Mouse (Mus musculus): ENCODE results near the gene Osgepl1. TPM values are rescaled to one million over a fixed set of nuclear protein-coding genes. Genes with fewer than 3 reads are reported as not detected.
"Not testable (repeated sequence)": the region's sequence is repeated elsewhere in the genome, so short reads cannot be mapped to it uniquely, and the experiment has no call there.

The Osgepl1 gene
- total and polyA plus RNA-seq, 2 experiments, result 6.0 to 25.4 TPM

DNA sequence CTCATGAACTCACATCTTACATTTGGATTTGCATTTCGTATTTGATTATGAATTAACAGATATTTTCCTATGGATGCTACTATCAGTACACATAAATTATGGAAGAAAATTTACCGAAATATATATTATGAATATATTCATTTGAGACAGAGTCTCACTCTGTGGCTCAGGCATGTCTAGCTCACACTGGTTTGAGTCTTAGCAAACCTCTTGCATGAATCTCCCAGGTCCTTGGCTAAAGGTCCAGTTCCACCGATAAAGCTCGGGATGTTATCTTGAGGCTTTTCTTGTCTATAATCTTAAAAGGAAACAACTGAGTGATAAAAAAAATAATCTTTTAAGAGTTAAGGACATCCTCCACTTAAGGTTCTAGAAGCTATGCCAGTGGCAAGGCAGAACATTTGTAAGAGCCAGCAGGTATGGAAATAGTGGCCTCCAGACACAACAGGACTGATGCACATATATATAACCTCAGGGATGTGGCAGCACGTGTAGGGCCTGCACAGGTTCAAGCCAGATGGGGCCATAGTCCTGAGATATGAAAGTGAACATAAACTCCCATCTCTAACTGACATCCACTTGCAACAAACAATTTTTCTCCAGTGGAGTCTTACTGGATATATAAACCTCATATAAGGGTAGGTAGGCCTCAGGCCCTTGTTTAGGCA, 11.5 kb downstream of the Osgepl1 start:
- no peak for TF ChIP-seq POLR2A (IDR thresholded peaks at IDR 0.05; ENCODE audit: extremely low read depth, insufficient read depth, low read length)
- TF ChIP-seq CTCF (IDR thresholded peaks at IDR 0.05; ENCODE audit: low read depth, low read length), result no peak
- DNase-seq (ENCODE audit: extremely low read depth, low read depth, low spot score), result no peak
- Histone ChIP-seq H3K4me3 (ENCODE audit: insufficient read depth, low read depth, low read length) (no peak overlapping the region), H3K9ac (ENCODE audit: low read depth, low read length) (no peak overlapping the region), H3K4me1 (ENCODE audit: control insufficient read depth, insufficient read depth, low read length) (no peaks in the 10 kb centered on the region), H3K79me2 (ENCODE audit: control insufficient read depth, insufficient read depth, low read length) (no peaks in the 10 kb centered on the region), H3K36me3 (ENCODE audit: control insufficient read depth, insufficient read depth, low read length) (peaks cover 16% of the 10 kb centered on the region), H3K27me3 (ENCODE audit: control insufficient read depth, insufficient read depth, low read length) (no peaks in the 10 kb centered on the region), H3K27ac (replicated peaks; ENCODE audit: insufficient read depth, low read depth, low read length) (no peak overlapping the region)
- WGBS, result 90% methylated on average over 5 of the region's 5 CpGs

DNA sequence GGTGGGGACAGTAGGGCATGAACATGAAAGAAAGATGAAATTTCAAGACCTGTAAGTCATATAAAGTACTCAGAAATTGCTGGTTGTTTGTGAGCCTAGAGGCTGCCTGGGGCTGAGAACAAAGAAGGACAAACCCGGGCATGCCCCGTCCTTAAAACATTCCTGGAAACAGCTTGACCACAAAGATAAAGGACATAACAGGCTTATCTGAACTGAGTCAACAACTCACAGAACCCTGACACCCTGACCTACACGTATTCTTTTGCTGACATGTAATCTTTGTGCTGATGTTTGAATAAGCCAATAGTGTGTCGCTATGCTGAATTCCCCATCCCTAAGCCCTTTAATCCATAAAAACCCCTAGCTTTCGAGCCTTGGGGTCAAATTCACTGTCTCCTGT, 20.1 kb downstream of the Osgepl1 start:
- H3K4me1 ChIP-seq (ENCODE audit: control insufficient read depth, insufficient read depth, low read length); H3K4me3 ChIP-seq (ENCODE audit: insufficient read depth, low read depth, low read length); H3K9ac ChIP-seq (ENCODE audit: low read depth, low read length); H3K36me3 ChIP-seq (ENCODE audit: control insufficient read depth, insufficient read depth, low read length); H3K79me2 ChIP-seq (ENCODE audit: control insufficient read depth, insufficient read depth, low read length); DNase-seq (ENCODE audit: extremely low read depth, low read depth, low spot score); H3K27me3 ChIP-seq (ENCODE audit: control insufficient read depth, insufficient read depth, low read length); H3K27ac ChIP-seq (replicated peaks; ENCODE audit: insufficient read depth, low read depth, low read length): not testable (repeated sequence)
- WGBS, result 41% methylated on average over 5 of the region's 5 CpGs

DNA sequence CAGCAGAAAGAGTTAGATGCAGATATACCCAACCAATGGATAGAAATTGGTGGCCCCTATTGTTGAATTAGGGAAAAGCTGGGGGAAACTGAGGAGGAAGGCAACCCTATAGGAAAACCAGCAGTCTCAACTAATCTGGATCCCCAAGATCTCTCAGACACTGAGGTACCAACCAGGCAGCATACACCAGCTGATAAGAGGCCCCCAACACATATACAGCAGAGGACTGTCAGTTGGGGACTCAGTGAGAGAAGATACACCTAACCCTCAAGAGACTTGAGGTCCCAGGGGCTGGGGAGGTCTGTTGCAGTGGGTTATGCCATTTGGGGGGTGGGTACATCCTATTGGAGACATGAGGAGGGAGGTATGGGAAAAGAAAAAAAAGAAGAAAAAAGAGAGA, 22.0 kb downstream of the Osgepl1 start:
- TF ChIP-seq POLR2A (IDR thresholded peaks at IDR 0.05; ENCODE audit: extremely low read depth, insufficient read depth, low read length), result no peak
- no peak for TF ChIP-seq CTCF (IDR thresholded peaks at IDR 0.05; ENCODE audit: low read depth, low read length)
- no peaks in the 10 kb centered on the region for H3K4me1 ChIP-seq (ENCODE audit: control insufficient read depth, insufficient read depth, low read length)

DNA sequence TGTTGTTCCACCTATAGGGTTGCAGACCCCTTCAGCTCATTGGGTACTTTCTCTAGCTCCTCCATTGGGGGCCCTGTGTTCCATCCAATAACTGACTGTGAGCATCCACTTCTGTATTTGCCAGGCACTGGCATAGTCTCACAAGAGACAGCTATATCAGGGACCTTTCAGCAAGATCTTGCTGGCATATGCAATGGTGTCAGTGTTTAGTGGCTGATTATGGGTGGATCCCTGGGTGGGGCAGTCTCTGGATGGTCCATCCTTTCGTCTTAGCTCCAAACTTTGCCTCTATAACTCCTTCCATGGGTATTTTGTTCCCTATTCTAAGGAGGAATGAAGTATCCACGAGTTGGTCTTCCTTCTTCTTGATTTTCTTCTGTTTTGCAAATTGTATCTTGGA, 24.0 kb downstream of the Osgepl1 start:
- WGBS, result 52% methylated on average over 2 of the region's 2 CpGs
- not testable (repeated sequence) for H3K4me1 ChIP-seq (ENCODE audit: control insufficient read depth, insufficient read depth, low read length); H3K27ac ChIP-seq (replicated peaks; ENCODE audit: insufficient read depth, low read depth, low read length); H3K27me3 ChIP-seq (ENCODE audit: control insufficient read depth, insufficient read depth, low read length); H3K4me3 ChIP-seq (ENCODE audit: insufficient read depth, low read depth, low read length); DNase-seq (ENCODE audit: extremely low read depth, low read depth, low spot score); H3K79me2 ChIP-seq (ENCODE audit: control insufficient read depth, insufficient read depth, low read length); H3K36me3 ChIP-seq (ENCODE audit: control insufficient read depth, insufficient read depth, low read length); H3K9ac ChIP-seq (ENCODE audit: low read depth, low read length)

More for the DNA sequence above, 22.0 kb downstream of the Osgepl1 start:
- Histone ChIP-seq H3K9ac (ENCODE audit: low read depth, low read length) (no peak overlapping the region), H3K4me3 (ENCODE audit: insufficient read depth, low read depth, low read length) (no peak overlapping the region), H3K27ac (replicated peaks; ENCODE audit: insufficient read depth, low read depth, low read length) (no peak overlapping the region), H3K79me2 (ENCODE audit: control insufficient read depth, insufficient read depth, low read length) (no peaks in the 10 kb centered on the region), H3K27me3 (ENCODE audit: control insufficient read depth, insufficient read depth, low read length) (no peaks in the 10 kb centered on the region), H3K36me3 (ENCODE audit: control insufficient read depth, insufficient read depth, low read length) (no peaks in the 10 kb centered on the region)
- no peak for DNase-seq (ENCODE audit: extremely low read depth, low read depth, low spot score)

DNA sequence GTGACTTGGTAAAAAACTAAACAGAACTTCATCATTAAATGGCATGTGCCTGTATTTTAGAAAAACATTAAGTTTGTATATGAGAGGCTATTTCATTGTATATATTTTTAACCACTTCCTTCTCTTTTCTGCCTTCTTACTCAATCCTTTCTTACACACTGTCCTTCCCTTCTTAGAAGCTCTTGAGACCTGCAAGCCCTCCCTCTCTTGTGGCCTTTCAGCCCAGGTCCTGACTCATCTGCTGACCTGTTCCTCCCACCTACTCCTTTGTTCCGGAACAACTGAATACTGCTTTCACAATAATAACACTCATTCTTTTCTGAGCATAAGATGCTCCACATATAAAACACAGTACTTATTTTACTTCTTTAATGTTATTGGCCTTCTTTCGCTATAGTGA, 27.6 kb downstream of the Osgepl1 start:
- Histone ChIP-seq H3K36me3 (ENCODE audit: control insufficient read depth, insufficient read depth, low read length) (peaks cover 17% of the 10 kb centered on the region), H3K27ac (replicated peaks; ENCODE audit: insufficient read depth, low read depth, low read length) (no peak overlapping the region), H3K9ac (ENCODE audit: low read depth, low read length) (no peak overlapping the region), H3K79me2 (ENCODE audit: control insufficient read depth, insufficient read depth, low read length) (no peaks in the 10 kb centered on the region), H3K4me3 (ENCODE audit: insufficient read depth, low read depth, low read length) (no peak overlapping the region), H3K4me1 (ENCODE audit: control insufficient read depth, insufficient read depth, low read length) (no peaks in the 10 kb centered on the region), H3K27me3 (ENCODE audit: control insufficient read depth, insufficient read depth, low read length) (no peaks in the 10 kb centered on the region)
- TF ChIP-seq CTCF (IDR thresholded peaks at IDR 0.05; ENCODE audit: low read depth, low read length) (no peak), POLR2A (IDR thresholded peaks at IDR 0.05; ENCODE audit: extremely low read depth, insufficient read depth, low read length) (no peak)
- no peak for DNase-seq (ENCODE audit: extremely low read depth, low read depth, low spot score)
- WGBS, result 97% methylated on average over 2 of the region's 2 CpGs

DNA sequence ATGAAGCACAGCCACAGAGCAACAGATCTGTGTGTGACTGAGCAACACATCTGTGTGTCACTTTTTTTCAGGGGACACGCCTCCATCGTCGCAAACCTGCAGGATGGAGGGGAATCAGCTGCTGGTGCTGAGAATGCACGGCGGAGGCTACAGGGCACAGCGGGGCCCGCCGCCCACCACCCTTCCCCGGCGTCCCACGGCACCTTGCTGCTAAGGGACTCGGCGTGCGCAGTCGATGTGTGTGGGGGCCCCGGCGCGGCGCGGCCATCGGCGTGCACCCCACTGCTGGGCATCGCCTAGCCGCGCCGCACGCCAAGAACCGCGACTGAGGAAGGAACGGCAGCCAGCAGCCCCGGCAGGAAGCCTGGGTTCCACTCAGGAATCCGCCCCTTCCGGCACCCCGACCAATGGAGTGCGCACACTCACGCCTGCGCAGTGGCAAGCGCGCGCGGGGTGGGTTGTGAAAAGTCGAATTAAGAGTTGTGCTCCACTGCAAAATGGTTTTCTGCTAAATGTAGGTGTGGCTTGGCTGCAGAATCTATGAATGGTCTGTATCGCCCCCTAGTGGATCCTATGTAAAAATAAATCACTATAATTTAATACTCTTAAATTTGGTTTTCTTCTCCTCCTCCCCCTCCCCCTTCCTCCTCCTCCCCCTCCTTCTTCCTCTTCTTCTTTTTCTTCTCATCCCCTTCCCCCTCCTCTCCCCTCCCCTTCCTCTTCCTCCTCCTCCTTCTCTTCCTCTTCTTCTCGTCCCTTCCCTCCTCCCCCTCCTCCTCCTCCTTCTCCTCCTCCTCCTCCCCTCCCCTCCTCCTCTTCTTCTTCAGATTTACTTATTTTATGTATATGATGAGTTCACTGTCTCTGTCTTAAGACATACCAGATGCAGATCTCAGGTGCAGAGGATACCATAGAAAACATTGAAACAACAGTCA, 39.2 kb downstream of the Osgepl1 start, which contains the start of the genes Asdurf, Gm28551 and Asnsd1:
Gene Asdurf (minus strand): TSS at position 293 of the 935 bp plus-strand sequence.
Gene Gm28551 (minus strand): TSS at position 341 of the 935 bp plus-strand sequence.
Gene Asnsd1 (minus strand): TSS at position 426 of the 935 bp plus-strand sequence.
- Histone ChIP-seq H3K4me3 (ENCODE audit: insufficient read depth, low read depth, low read length) (peak within 1 kb of the TSS; percentile 95), H3K36me3 (ENCODE audit: control insufficient read depth, insufficient read depth, low read length) (peaks cover 14% of the 10 kb centered on the region), H3K9ac (ENCODE audit: low read depth, low read length) (peak within 1 kb of the TSS; percentile 96), H3K79me2 (ENCODE audit: control insufficient read depth, insufficient read depth, low read length) (no peaks in the 10 kb centered on the region), H3K4me1 (ENCODE audit: control insufficient read depth, insufficient read depth, low read length) (peaks cover 4% of the 10 kb centered on the region; the same call in 1 of the 2 replicates), H3K27ac (replicated peaks; ENCODE audit: insufficient read depth, low read depth, low read length) (no peak within 1 kb of the TSS; the same call in 1 of the 2 replicates), H3K27me3 (ENCODE audit: control insufficient read depth, insufficient read depth, low read length) (no peaks in the 10 kb centered on the region)
- TF ChIP-seq POLR2A (IDR thresholded peaks at IDR 0.05; ENCODE audit: extremely low read depth, insufficient read depth, low read length), result peak; percentile 51; the same call in 1 of the 2 replicates
- no peak for TF ChIP-seq CTCF (IDR thresholded peaks at IDR 0.05; ENCODE audit: low read depth, low read length)
- peak; percentile 90 for DNase-seq (ENCODE audit: extremely low read depth, low read depth, low spot score)
- under 1% methylated on average over 43 of the region's 44 CpGs for WGBS
